Mouse (Mus musculus) thymus, adult 18-20 months (tissue): ENCODE results near the gene Trabd2b.

Experiments used
- DNase-seq, 2 experiments: peaks; one replicate each; pipeline ENCODE4 v3.0.0; 2022; ENCODE audit warnings: mixed read lengths in 2 of 2

The Trabd2b gene

GRCm38 (mm10) chr4:114607873-114608272 is 201.3 kb downstream of the Trabd2b start:
- DNase-seq, result no peak

GRCm38 (mm10) chr4:114609297-114609696 is 202.8 kb downstream of the Trabd2b start:
- DNase-seq, result no peak

GRCm38 (mm10) chr4:114611166-114611929 is 204.8 kb downstream of the Trabd2b start:
- DNase-seq, result no peak

DNA sequence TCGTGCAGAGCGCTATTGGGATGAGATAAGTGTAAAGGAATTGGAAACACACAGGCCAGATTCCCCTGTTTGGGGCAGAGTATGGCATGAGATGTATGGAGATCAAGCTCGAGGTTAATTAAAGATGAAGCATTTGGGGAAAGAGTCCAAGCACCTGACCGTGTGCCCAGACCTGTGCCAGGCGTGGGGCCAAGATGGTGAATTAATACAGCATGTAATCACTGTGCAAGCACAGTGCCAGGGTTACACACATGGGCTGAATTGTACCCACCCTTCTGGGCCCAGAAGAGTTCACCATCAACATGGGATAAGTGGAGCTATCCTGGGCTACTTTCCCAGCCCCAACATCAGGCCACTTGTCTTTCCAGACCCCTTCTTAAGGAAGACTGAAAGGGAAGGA is 205.5 kb downstream of the Trabd2b start:
- no peak for DNase-seq

GRCm38 (mm10) chr4:114612827-114613226 is 206.3 kb downstream of the Trabd2b start:
- DNase-seq, result no peak

- DNase-seq, result no peak
These were observed 207.6 kb downstream of the Trabd2b start for GRCm38 (mm10) chr4:114614086-114614485.

GRCm38 (mm10) chr4:114615765-114616164 is 209.2 kb downstream of the Trabd2b start:
- no peak for DNase-seq

GRCm38 (mm10) chr4:114622929-114623328 is 216.4 kb downstream of the Trabd2b start:
- DNase-seq, result no peak

GRCm38 (mm10) chr4:114624114-114624910 is 217.8 kb downstream of the Trabd2b start:
- DNase-seq, result no peak

GRCm38 (mm10) chr4:114625357-114625756 is 218.8 kb downstream of the Trabd2b start:
- no peak for DNase-seq

DNA sequence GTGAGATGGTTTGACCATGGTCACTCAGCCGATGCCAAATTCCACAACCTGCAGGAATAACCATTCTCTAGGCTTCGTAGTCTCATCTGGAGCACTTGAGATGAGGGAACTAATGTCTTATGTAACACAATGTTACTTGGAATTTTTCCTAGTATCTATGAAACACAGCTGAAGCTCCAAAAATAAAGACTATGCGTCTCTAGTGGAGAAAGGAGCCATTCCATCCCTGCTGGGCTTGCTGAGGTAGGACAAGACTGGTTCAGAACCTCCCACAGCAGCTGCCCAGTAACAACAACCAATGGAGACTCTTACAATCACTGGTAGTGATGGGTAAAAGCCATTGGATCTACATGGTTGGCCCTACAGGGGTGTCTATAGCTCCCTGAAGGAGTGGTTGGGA is 219.4 kb downstream of the Trabd2b start:
- DNase-seq, result no peak

GRCm38 (mm10) chr4:114627674-114628293 is 221.3 kb downstream of the Trabd2b start:
- no peak for DNase-seq

GRCm38 (mm10) chr4:114635889-114636288 is 229.4 kb downstream of the Trabd2b start:
- DNase-seq, result no peak

- DNase-seq, result no peak
These were observed 229.8 kb downstream of the Trabd2b start for GRCm38 (mm10) chr4:114636324-114636723.

- DNase-seq, result no peak
These were observed 230.6 kb downstream of the Trabd2b start for GRCm38 (mm10) chr4:114637120-114637519.

DNA sequence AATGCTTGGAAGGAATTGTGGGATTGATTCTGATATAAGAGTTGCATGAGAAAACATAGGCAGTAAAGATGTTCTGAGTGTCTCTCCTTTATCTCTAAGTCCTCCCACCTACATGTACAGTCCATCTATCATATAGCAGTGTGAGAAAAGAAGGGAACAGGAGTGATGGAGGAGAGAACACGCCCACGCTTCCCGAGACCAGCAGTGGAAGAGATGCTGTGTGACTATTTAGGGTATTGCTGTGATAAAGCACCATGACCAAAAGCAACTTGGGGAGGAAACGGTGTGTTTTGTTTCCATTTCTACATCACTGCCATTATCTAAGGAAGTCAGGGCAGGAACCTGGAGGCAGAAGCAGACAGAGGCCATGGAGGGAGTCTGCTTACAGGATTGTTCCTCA is 235.9 kb downstream of the Trabd2b start:
- DNase-seq, result no peak

DNA sequence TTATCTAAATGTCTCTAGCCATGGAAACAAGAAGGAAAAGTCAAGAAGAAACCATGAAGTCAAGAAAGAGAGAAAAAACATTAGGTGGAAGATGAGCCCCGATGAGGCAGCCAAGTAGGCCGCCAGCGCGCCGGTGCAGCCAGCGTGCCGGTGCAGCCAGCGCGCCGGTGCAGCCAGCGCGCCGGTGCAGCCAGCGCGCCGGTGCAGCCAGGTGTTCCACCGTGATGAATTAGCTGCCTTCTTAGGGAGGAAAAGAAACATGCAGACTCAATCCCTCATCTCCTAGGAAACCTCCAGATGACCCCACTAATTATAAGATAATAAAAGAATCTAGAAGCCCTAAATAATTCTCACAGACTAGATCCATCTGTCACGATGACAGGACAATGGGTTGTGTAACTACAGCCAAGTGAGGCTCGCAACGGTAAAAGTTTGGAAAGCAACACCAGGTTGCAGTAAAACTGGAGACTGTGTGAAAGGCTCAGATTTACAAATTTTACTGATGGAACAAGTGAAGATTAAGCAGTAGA is 237.2 kb downstream of the Trabd2b start:
- DNase-seq, result no peak

- DNase-seq, result no peak
These were observed 238.8 kb downstream of the Trabd2b start for GRCm38 (mm10) chr4:114645341-114645740.

- no peak for DNase-seq
These were observed 240.5 kb downstream of the Trabd2b start for GRCm38 (mm10) chr4:114646825-114647681.

DNA sequence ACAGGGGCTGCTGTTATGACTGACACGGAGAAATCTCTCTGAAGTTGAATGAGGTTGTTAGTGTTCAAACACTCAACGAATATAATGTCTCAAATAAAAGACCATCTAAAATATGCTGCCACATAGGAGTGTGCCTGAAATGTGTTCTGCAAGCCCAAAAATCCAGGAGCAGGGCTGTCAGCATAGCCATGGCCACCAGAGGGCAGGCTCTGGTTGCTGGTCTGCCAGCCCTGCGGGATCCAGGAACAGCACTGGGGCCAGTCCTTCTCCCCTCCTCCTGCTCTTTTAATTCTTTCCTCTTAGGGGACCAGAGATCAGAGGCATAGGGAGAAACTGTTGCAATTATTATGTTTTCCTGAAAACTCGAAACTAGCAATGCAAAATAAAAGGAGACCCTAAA is 241.2 kb downstream of the Trabd2b start:
- no peak for DNase-seq

- DNase-seq, result no peak
These were observed 242.1 kb downstream of the Trabd2b start for GRCm38 (mm10) chr4:114648532-114649074.

GRCm38 (mm10) chr4:114650551-114650950 is 244.0 kb downstream of the Trabd2b start:
- no peak for DNase-seq
